Mouse (Mus musculus) spleen, adult 18-20 months (tissue): ENCODE data around the gene Higd2a.

Experiments
- DNase-seq, 2 experiments: peaks; one replicate each; pipeline ENCODE4 v3.0.0; 2022; ENCODE audit warnings: mixed read lengths in 2 of 2

Gene Higd2a

DNA sequence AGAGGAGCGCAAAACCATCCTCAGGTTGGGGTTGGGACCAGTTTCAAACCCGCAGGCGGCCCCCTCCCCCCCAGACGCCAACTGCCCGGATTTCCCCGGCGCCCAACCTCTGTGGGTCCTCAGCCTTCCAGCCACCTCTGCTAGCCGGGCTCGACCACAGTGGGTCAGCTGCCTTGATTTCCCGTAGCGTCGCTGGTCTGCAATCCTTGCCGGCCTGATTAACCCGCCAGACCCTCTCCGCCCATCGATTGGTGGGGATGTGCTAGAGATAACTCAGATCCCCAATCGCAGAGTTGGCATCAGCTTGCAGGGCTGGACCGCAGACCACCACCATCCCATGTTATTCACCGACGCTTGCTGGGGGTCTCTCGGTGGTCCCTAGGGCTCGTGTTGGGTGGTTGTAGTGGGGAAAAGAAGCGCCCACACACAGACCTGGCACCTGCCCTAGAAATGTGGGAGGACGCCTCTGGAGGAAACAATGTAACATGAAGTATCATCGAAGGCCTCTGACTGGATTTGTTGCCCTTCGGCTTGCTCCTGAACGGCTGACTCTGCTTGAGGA lies 32.0 kb downstream of the Higd2a start:
- no peak for DNase-seq

DNA sequence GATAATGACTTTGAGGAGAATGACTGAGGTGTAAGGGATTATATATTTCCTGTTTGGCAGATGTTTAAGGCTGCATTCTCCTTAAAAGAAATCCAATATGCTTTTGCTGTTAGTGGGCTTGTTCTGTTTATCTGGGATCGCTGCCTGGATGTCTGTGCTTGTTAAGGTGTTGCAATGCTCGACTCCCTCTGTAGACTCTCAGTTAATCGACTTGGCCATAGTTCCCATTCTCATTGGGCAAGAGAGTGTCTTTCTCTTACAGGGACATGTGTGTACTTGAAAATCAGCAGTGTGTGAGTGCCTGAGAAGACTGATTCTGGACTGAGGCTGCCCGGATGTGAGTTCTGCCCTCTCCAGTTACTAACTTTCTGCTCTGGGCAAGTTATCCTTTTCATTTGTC lies 39.1 kb downstream of the Higd2a start:
- no peak for DNase-seq

DNA sequence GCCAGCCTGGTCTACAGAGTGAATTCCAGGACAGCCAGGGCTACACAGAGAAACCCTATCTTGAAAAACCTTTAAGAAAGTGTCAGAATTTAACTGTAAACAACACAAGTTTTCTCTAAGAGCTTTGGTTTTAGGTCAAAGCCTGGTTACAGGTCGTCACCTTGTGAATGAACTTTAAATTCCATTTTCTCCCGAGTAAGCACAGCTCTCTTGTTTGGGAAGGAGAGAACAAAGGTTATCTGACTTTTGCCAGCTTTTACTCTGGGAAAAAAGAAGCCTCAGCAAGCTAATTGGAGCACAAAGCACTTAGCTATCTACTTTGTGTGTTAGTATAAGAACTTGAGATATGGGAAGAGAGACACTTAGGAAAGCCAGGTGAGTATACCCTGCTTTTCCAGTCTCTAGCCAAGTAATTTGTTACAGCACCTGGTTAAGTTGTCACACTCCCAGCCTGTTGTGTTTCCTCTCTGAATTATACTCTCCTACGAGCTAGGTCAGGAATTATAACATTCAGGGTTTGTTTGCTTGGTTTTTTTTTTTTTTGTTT lies 42.8 kb downstream of the Higd2a start:
- no peak for DNase-seq

DNA sequence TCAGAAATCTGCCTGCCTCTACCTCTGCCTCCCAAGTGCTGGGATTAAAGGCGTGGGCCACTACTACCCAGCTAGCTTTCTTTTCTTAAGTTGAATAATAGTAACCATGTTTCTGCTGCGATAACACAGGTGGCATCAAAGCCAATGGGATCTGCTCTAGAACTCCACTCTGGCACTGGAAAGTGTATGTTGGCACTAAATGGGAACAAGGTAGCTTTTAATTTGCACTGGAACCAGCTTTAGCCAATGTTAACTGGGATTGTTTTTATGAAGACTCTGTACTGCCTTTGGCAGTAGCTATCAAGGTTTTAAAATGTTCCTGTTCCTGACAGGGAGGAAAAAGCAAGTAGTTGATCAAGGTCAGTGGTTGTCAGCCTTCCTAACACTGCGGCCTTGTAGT lies 45.0 kb downstream of the Higd2a start:
- no peak for DNase-seq
